Mouse (Mus musculus) adrenal gland, adult 10 weeks (tissue): ENCODE results near the gene Cdon. TPM values are rescaled to one million over a fixed set of nuclear protein-coding genes. Genes with fewer than 3 reads are reported as not detected.

Source experiments
- polyA plus RNA-seq: library from polyadenylated mRNA; stranded (reverse); fragments of 350-450 nt; fragmentation: Illumina TruSeq; extraction: RNeasy Lipid Tissue Mini Kit (QIAGEN cat#74804); gene quantifications from one replicate; pipeline ENCODE4 v1.2.3, GENCODE M21; 2014; ENCODE audit warnings: low read depth, low replicate concordance

Gene Cdon
- polyA plus RNA-seq = 6.2 TPM

GRCm38 (mm10) chr9:35420805-35421719 lies at the start of gene Cdon:
Gene Cdon (plus strand): TSS chr9:35421128.

GRCm38 (mm10) chr9:35518169-35518568 lies 97.2 kb downstream of the Cdon start, which contains the start of gene Gm1113:
Gene Gm1113 (minus strand): TSS chr9:35518269.

Other genes with a start within 250 kb of the Cdon start
- 7.1 TPM for gene Dcps, start 245.1 kb upstream of the Cdon start, polyA plus RNA-seq
- 362 TPM for gene Srpr, start 221.0 kb upstream of the Cdon start, polyA plus RNA-seq
- 8.7 TPM for gene Tirap, start 220.8 kb upstream of the Cdon start, polyA plus RNA-seq
- 19.9 TPM for gene Foxred1, start 210.1 kb upstream of the Cdon start, polyA plus RNA-seq
- 12.3 TPM for gene Fam118b, start 153.3 kb upstream of the Cdon start, polyA plus RNA-seq
- gene Rpusd4, start 153.3 kb upstream of the Cdon start, polyA plus RNA-seq = 4.7 TPM
- not detected for gene Gm1113, start 97.1 kb downstream of the Cdon start, polyA plus RNA-seq
- gene Ddx25, start 137.4 kb downstream of the Cdon start, polyA plus RNA-seq = 1.5 TPM
- 33.5 TPM for gene Pus3, start 137.5 kb downstream of the Cdon start, polyA plus RNA-seq
- 0.87 TPM for gene Pate2, start 149.2 kb downstream of the Cdon start, polyA plus RNA-seq
- gene Hyls1, start 149.3 kb downstream of the Cdon start, polyA plus RNA-seq = 9.0 TPM
- gene Pate4, start 190.8 kb downstream of the Cdon start, polyA plus RNA-seq = not detected
- not detected for gene Pate3, start 227.1 kb downstream of the Cdon start, polyA plus RNA-seq